Mouse (Mus musculus) cortical plate, adult 2 months (tissue): ENCODE data around the gene Bcl9. TPM values are rescaled to one million over a fixed set of nuclear protein-coding genes. Genes with fewer than 3 reads are reported as not detected.

Experiments
- H3K27ac ChIP-seq: fragments of 200-500 bp; 2 replicates; pipeline ENCODE4 v1.5.1; 2012; ENCODE audit warnings: low read length, control low read depth, inconsistent platforms; ENCODE audit not compliant: insufficient read depth
- H3K4me1 ChIP-seq: fragments of 200-500 bp; 2 replicates; pipeline ENCODE4 v1.6.1; 2011; ENCODE audit warnings: low read length; ENCODE audit not compliant: control insufficient read depth, insufficient read depth
- H3K4me3 ChIP-seq: fragments of 200-500 bp; 2 replicates; pipeline ENCODE4 v1.5.1; 2011; ENCODE audit warnings: mild to moderate bottlenecking, low read length, control low read depth; ENCODE audit not compliant: insufficient read depth
- CTCF ChIP-seq: fragments of 200-500 bp; IDR thresholded peaks from 2 replicates; pipeline ENCODE4 v1.5.1; 2011; ENCODE audit warnings: mild to moderate bottlenecking, control low read depth, low read length; ENCODE audit not compliant: insufficient read depth; ENCODE audit errors: extremely low read depth
- POLR2A ChIP-seq: fragments of 200-500 bp; IDR thresholded peaks from 2 replicates; pipeline ENCODE4 v1.6.1; 2011; ENCODE audit warnings: mild to moderate bottlenecking, low read length, control low read depth; ENCODE audit not compliant: insufficient read depth; ENCODE audit errors: extremely low read depth
- polyA plus RNA-seq: library from polyadenylated mRNA; depleted of rRNA; stranded (reverse); fragments of >200 nt; gene quantifications from 2 replicates; pipeline ENCODE4 v1.2.3, GENCODE M21; 2012; rRNA removed

The Bcl9 gene
- polyA plus RNA-seq, 1 experiment: 18.7 TPM

DNA sequence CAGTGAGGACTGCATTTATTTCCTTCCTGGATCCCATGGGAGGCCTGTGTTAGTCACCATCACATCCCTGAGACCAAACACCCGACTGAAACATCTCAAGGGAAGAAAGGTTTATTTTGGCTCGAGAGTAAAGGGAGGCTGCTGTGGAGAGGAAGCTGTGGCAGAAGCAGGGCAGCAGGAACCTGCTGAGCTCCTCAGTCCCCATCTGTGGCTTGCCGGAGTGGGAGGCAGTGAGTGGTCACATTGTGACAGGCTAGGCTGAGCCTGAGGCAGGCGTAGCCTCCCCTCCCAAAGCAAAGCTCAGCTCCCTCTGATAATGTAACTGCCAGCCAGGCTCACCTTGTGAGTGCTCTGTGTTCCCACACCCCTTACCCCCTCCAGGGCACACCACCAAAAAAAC, 130.6 kb downstream of the Bcl9 start:
- TF ChIP-seq POLR2A (no peak), CTCF (no peak)
- Histone ChIP-seq H3K4me3 (no peak overlapping the region), H3K4me1 (no peaks in the 10 kb centered on the region), H3K27ac (no peak overlapping the region)

DNA sequence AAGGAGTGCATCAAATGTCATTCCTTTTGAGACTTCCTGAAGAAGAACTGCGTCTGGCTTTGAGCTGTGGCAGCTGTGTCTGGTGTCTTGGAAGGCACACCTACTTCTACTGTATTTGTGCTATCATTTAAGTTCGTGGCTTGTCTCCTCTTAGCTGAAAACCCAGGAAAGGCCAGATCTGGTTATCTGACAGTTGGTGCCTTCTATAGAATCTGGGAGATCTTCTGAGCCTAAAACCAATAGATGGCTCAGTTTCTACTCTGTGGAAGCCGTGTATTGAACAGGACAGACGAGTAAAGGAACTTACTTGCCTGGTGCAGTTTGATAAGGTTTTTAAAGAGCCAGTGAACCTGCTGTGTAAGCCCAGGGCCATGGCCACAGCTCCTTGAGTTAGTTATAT, 133.2 kb downstream of the Bcl9 start:
- Histone ChIP-seq H3K4me3 (no peak overlapping the region), H3K27ac (no peak overlapping the region), H3K4me1 (no peaks in the 10 kb centered on the region; the same call in 1 of the 2 replicates)
- TF ChIP-seq CTCF: no peak
- TF ChIP-seq POLR2A: no peak

DNA sequence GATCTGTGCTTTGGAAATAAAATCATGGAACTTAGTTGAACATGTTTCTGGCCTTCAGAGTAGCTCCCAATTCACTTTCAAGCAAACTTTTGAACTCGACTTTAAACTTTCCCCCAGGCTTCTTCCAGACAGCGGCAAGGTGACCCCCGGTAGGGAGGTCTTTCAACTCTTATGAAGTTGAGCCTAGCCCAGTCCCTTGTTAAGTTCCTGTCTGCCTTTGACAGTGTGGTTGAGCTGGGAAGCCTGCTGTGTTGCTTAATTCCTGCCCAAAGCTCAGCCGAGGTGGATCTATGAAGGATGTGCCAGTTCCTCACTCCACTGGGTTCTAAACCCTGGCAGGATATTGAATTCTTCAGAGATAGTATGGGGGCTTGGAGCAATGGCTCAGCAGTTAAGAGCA, 135.9 kb downstream of the Bcl9 start:
- Histone ChIP-seq H3K4me3 (no peak overlapping the region), H3K27ac (no peak overlapping the region), H3K4me1 (no peaks in the 10 kb centered on the region; the same call in 1 of the 2 replicates)
- no peak for TF ChIP-seq CTCF
- TF ChIP-seq POLR2A: no peak

DNA sequence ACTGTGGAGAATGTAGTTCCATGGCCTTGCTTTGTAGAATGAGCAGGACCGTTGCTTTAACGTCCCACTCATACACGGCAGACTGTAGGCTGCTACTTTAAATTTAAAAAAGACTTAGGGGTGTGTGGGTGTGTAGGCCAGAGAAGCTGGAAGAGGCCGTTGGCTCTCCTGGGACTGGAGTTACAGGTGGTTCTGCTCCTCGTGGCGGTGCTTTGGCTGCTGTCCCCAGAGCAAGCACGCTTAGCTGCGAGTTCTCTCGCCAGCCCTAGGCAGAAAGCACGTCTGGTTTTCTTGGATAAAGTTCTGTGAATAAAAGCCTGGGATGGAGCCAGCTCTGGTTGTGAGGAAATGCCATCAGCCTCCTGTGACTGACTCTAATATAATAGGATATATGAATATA, 136.8 kb downstream of the Bcl9 start:
- TF ChIP-seq POLR2A (no peak), CTCF (no peak)
- no peaks in the 10 kb centered on the region; the same call in 1 of the 2 replicates for H3K4me1 ChIP-seq
- H3K4me3 ChIP-seq: no peak overlapping the region
- no peak overlapping the region for H3K27ac ChIP-seq

DNA sequence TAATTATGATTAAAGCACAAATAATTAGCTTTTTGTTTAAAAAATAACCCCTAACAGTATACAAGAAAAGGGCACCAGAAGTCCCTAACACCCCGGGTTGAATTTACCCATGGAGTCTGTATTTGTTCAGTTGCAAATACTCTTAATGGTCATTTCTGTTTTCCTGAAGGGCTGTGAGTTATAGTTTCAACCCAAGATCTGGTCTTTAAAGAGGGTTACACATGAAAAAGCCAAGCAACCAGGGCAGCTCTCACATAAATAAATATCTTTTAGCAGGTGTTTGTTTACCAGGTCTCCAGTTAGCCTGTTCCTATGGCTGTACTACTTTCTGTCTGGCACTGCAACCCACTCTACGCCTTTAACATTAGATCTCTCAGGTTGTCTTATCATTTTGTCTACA, 137.7 kb downstream of the Bcl9 start:
- no peak overlapping the region; the same call in 1 of the 2 replicates for H3K4me3 ChIP-seq
- TF ChIP-seq CTCF (no peak), POLR2A (no peak)
- H3K27ac ChIP-seq: no peak overlapping the region
- H3K4me1 ChIP-seq: no peaks in the 10 kb centered on the region; the same call in 1 of the 2 replicates

DNA sequence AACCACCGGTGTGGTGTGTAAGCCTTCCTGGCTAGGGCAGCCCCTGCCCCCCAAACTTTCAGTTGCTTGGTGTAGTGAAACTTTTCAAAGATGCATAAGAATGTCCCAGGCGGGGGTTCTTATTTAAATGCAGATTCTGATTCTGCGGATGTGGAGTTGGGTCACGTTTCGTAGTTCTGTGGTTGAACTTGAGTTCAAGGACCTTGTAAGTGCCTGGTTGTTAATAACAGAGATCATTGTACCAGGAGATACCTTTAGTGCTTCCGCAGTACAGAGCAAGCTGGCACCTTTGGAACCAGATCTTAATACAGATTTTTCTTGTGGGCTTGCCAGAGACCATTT, 138.2 kb downstream of the Bcl9 start:
- no peak overlapping the region for H3K27ac ChIP-seq
- peak overlapping the region; percentile 99 for H3K4me3 ChIP-seq
- H3K4me1 ChIP-seq: no peaks in the 10 kb centered on the region; the same call in 1 of the 2 replicates
- no peak for TF ChIP-seq CTCF
- no peak for TF ChIP-seq POLR2A

DNA sequence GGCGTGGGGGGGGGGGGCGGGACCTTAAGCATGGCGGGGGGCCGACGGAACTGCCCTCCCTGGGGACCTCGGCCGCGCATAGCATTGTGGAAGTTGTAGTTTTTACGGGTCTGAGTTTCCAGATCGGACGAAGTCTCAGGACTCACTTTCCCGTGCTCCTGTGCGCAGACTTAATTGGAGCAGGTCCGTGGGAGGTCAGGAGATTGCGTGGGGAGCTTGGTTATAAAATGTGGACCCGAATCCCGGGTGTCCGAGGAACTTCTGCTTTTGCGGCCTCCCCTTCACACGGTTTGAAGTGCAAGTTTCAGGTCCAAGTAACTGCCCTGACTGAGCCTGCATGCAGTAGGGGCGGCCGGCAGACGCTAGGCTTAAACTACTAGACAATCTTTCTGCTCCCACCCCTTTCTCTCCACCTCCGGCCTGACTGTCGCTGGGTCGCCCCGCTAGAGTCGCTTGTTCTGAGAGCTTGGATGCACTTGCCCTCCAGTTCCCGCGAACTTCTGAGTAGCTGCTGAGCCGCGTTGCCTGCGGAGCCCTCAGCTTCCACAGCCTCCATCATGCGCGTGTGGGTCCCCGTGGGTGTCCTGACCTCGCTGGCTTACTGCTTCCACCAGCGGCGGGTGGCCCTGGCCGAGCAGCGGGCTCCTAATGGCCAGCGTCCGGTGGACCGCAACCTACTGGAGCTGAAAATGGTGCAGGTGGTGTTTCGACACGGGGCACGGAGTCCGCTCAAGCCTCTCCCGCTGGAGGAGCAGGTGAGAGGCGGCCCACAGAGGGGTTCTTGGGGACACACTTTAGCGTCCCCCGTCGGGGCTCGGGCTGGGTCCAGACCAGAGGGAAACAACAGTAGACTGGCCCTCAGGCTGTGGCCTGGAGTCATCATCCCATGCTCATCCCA, 138.9 kb downstream of the Bcl9 start, which contains the start of gene Acp6:
Gene Acp6 (plus strand): TSS at position 167 of the 898 bp plus-strand sequence.
- no peaks in the 10 kb centered on the region; the same call in 1 of the 2 replicates for H3K4me1 ChIP-seq
- peak; percentile 54 for TF ChIP-seq POLR2A
- TF ChIP-seq CTCF: no peak
- peak within 1 kb of the TSS; percentile 91 for H3K27ac ChIP-seq
- H3K4me3 ChIP-seq: peak within 1 kb of the TSS; percentile 99

DNA sequence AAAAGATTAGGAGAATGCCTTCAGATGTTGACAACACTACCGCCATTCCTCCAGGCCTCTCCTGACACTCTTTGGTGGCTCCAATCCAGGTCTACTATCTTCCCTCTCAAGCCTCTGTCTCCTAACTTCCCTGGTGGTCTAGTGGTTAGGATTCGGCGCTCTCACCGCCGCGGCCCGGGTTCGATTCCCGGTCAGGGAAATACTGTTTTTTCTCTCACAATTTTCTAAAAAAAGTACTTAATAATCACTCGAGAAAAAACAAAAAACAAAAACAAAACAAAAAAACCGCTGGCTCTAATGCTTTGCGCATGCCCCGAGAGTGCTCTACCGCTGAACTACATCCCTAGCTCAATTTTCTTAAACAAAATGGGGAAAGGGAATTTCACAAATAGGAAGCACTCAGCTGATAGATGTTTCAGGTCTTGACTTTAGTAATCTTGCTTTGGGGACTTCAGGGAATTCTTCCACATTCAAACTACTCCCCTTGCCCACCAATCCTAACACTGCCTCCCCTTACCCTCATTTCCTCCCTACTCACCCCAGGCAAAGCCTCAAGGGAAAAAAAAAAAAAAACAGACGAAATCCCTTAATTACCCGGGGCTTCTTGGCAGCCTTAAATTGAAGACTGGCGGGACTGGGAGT, 139.6 kb downstream of the Bcl9 start:
- H3K4me3 ChIP-seq: peak overlapping the region; percentile 99
- no peaks in the 10 kb centered on the region; the same call in 1 of the 2 replicates for H3K4me1 ChIP-seq
- no peak overlapping the region for H3K27ac ChIP-seq
- TF ChIP-seq CTCF (no peak), POLR2A (no peak)

DNA sequence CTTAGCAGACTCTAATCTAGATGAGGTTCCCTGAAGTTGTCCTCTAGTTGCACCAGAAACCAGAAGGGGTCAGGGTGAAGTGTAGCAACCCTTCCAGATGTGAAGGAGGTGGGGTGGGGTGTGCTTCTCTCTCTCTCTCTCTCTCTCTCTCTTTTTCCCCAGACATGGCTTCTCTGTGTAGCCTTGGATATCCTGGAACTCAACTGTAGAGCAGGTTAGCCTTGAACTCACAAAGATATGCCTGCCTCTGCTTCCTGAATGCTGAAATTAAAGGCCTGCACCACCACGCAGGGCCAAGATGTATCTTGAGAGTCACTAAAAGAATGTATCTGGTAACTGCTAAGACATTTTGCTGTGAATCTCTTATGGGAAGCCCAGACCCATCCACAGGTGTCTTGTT, 140.4 kb downstream of the Bcl9 start:
- no peak for TF ChIP-seq POLR2A
- no peak for TF ChIP-seq CTCF
- Histone ChIP-seq H3K27ac (no peak overlapping the region), H3K4me1 (no peaks in the 10 kb centered on the region; the same call in 1 of the 2 replicates), H3K4me3 (no peak overlapping the region)

DNA sequence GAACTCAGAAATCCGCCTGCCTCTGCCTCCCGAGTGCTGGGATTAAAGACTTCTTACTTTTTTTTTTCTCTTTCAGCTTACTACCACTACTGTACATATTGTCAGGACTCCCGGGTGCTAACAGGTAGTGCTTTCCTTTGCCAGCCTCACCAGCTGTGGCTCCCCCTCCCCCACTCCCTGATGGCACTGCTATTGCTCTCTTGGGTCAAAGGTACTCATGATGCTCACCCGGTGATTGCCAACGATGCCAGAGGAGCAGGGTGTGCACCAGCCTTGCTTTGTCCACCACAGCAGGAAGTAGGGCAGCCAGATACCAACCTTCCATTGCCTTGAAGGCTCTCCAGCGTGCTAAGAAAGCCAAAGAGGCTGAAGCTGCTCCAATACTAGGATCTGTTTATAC, 141.3 kb downstream of the Bcl9 start:
- Histone ChIP-seq H3K4me3 (no peak overlapping the region), H3K4me1 (no peaks in the 10 kb centered on the region; the same call in 1 of the 2 replicates), H3K27ac (no peak overlapping the region)
- no peak for TF ChIP-seq POLR2A
- TF ChIP-seq CTCF: no peak

Other genes with a start within 250 kb of the Bcl9 start
- gene Acp6, start 139.1 kb downstream of the Bcl9 start, polyA plus RNA-seq: 40.2 and 41.7 TPM in 2 replicates
- gene Olfr1402, start 124.1 kb upstream of the Bcl9 start, polyA plus RNA-seq: not detected in 2 replicates